Mouse (Mus musculus) MEL (cell line): ENCODE results near the gene Coq10a.

ENCODE experiments used
- CTCF ChIP-seq, 3 experiments: IDR thresholded peaks in 2 of 3; conservative IDR thresholded peaks in 1 of 3; 2 replicates each; pipeline ENCODE4 v1.5.1; 2011 to 2012; ENCODE audit warnings: low read length in 3 of 3, low read depth in 2 of 3, mild to moderate bottlenecking in 2 of 3, improper control_type of control experiment in 1 of 3, inconsistent platforms in 1 of 3, mixed read lengths in 1 of 3, moderate library complexity in 1 of 3; ENCODE audit not compliant: control insufficient read depth in 1 of 3, insufficient read depth in 1 of 3, poor library complexity in 1 of 3, severe bottlenecking in 1 of 3
- POLR2A ChIP-seq, 2 experiments: IDR thresholded peaks; 2 replicates each; pipeline ENCODE4 v1.6.1; 2011 to 2012; ENCODE audit warnings: low read length in 2 of 2, mild to moderate bottlenecking in 2 of 2, control low read depth in 1 of 2, improper control_type of control experiment in 1 of 2, low read depth in 1 of 2, moderate library complexity in 1 of 2; ENCODE audit not compliant: control insufficient read depth in 1 of 2, insufficient read depth in 1 of 2, poor library complexity in 1 of 2
- POLR2AphosphoS5 ChIP-seq: IDR thresholded peaks from 2 replicates; pipeline ENCODE4 v1.6.1; 2012; ENCODE audit warnings: low read depth, borderline replicate concordance, mild to moderate bottlenecking, inconsistent platforms, low read length, moderate library complexity, mixed read lengths
- RCOR1 ChIP-seq: IDR thresholded peaks from 2 replicates; pipeline ENCODE4 v1.6.1; 2012; ENCODE audit warnings: low read depth, mild to moderate bottlenecking, inconsistent platforms, low read length, improper control_type of control experiment
- TCF12 ChIP-seq: IDR thresholded peaks from 2 replicates; pipeline ENCODE4 v1.6.1; 2014; ENCODE audit warnings: low read depth, mild to moderate bottlenecking, inconsistent platforms, low read length, improper control_type of control experiment, moderate library complexity

DNA sequence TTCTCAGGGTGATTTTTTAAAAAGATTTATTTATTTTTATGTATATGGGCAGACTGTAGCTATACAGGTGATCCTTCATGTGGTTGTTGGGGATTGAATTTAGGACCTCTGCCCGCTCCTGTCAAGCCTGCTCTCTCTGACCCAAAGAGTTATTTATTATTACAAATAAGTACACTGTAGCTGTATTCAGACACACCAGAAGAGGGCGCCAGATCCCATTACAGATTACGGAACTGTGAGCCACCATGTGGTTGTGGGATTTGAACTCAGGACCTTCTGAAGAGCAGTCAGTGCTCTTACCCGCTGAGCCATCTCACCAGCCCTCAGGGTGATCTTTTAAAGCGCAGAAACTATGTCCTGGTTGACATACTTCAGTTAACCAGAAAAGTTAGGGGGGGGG lies 3.3 kb upstream of the Coq10a start:
- TF ChIP-seq TCF12 = no peak
- TF ChIP-seq RCOR1 = no peak
- no peak for TF ChIP-seq POLR2A (IDR thresholded peaks at IDR 0.05; ENCODE audit: control insufficient read depth in 1 of 2, insufficient read depth in 1 of 2, low read depth in 1 of 2, low read length in 2 of 2, poor library complexity in 1 of 2)
- no peak for TF ChIP-seq POLR2AphosphoS5
- TF ChIP-seq CTCF (IDR thresholded peaks at IDR 0.05 in 2 of 3, conservative IDR thresholded peaks at IDR 0.05 in 1 of 3; ENCODE audit: control insufficient read depth in 1 of 3, insufficient read depth in 1 of 3, low read depth in 2 of 3, low read length in 3 of 3, poor library complexity in 1 of 3, severe bottlenecking in 1 of 3) = peak; percentile 25 to 42 (median 26); a peak in 4 of 6 replicates
